Mouse (Mus musculus) limb, embryonic 13.5 days (tissue): ENCODE data around the gene Fis1. TPM values are rescaled to one million over a fixed set of nuclear protein-coding genes. Genes with fewer than 3 reads are reported as not detected.
A peak's percentile ranks its signal among the peaks of the same experiment; 100 is the strongest.

Experiments
- ATAC-seq: fragments of 200-750 bp; cut with Nextera tagmentation; 2 replicates; pipeline ENCODE4 v1.8.0; 2017; ENCODE audit warnings: low read depth, moderate number of reproducible peaks, moderate TSS enrichment; ENCODE audit not compliant: low FRiP score
- H3K27ac ChIP-seq: fragments of 300-500 bp; sonication (generic); 2 replicates; pipeline ENCODE4 v1.5.1; 2015; ENCODE audit warnings: inconsistent platforms, mild to moderate bottlenecking, moderate library complexity
- H3K27me3 ChIP-seq: fragments of 300-500 bp; sonication (generic); 2 replicates; pipeline ENCODE4 v1.6.1; 2015; ENCODE audit warnings: mild to moderate bottlenecking, inconsistent platforms
- H3K36me3 ChIP-seq: fragments of 300-500 bp; sonication (generic); 2 replicates; pipeline ENCODE4 v1.6.1; 2015; ENCODE audit warnings: inconsistent platforms, mild to moderate bottlenecking, moderate library complexity
- H3K4me1 ChIP-seq: fragments of 300-500 bp; sonication (generic); 2 replicates; pipeline ENCODE4 v1.6.1; 2015; ENCODE audit warnings: inconsistent platforms
- H3K4me2 ChIP-seq: fragments of 300-500 bp; sonication (generic); replicated peaks from 2 replicates; pipeline ENCODE4 v1.6.1; 2015; ENCODE audit warnings: inconsistent platforms, mild to moderate bottlenecking, moderate library complexity
- H3K4me3 ChIP-seq: fragments of 300-500 bp; sonication (generic); 2 replicates; pipeline ENCODE4 v1.5.1; 2015; ENCODE audit warnings: moderate library complexity, mild to moderate bottlenecking, inconsistent platforms
- H3K9ac ChIP-seq: fragments of 300-500 bp; sonication (generic); 2 replicates; pipeline ENCODE4 v1.6.1; 2015; ENCODE audit warnings: mild to moderate bottlenecking, inconsistent platforms
- H3K9me3 ChIP-seq: fragments of 300-500 bp; sonication (generic); 2 replicates; pipeline ENCODE4 v1.6.1; 2016; ENCODE audit warnings: inconsistent platforms
- WGBS: fragments of 180-500 bp; shearing (Covaris S2); methylation state at CpG from one replicate; pipeline ENCODE4 v1.1.7; 2015; 5-methylcytosine and 5-hydroxymethylcytosine counted together
- polyA plus RNA-seq: library from polyadenylated mRNA; unstranded; fragments of >200 nt; fragmentation: Nextera tagmentation; extraction: Ambion mirVana; gene quantifications from 2 replicates; pipeline ENCODE4 v1.2.1, GENCODE M21; 2015

The Fis1 gene
- polyA plus RNA-seq = 263 and 274 TPM in 2 replicates

DNA sequence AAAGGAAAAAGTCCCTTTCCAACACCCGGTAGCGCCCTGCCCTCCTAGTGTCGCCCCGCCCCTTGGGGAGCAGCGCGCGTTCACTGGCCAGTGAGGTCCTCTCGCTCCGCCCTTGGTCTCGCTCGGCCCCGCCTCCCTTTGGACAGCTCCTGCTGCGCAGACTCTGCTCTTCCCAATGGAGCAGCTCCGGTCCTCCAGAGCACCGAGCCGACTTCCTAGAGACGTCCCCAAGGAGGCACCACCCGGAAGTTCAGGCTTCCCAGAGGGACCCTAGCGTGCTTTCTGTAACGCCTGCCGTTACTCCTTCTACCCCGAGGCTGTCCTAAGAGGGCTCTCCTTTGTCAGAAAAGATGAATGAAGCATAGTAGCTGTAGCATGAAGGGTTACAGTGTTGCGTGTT lies at the start of gene Fis1:
Gene Fis1, plus strand, starts transcription at position 261 of the 400 bp plus-strand sequence.
- Histone ChIP-seq H3K27me3 (no peaks in the 10 kb centered on the region), H3K9me3 (no peaks in the 10 kb centered on the region), H3K27ac (peak within 1 kb of the TSS; percentile 12), H3K36me3 (peaks cover 10% of the 10 kb centered on the region), H3K4me3 (peak within 1 kb of the TSS; percentile 65), H3K4me1 (peaks cover 14% of the 10 kb centered on the region), H3K9ac (peak within 1 kb of the TSS; percentile 77), H3K4me2 (peak within 1 kb of the TSS; percentile 75)
- under 1% methylated on average over 23 of the region's 23 CpGs for WGBS
- ATAC-seq = peak; percentile 99

GRCm38 (mm10) chr5:136904621-136905020 lies 48.5 kb upstream of the Fis1 start:
- no peak for ATAC-seq
- Histone ChIP-seq H3K27ac (no peak overlapping the region), H3K36me3 (no peaks in the 10 kb centered on the region), H3K4me3 (no peak overlapping the region), H3K27me3 (no peaks in the 10 kb centered on the region), H3K9ac (no peak overlapping the region), H3K4me1 (peaks cover 21% of the 10 kb centered on the region), H3K4me2 (no peak overlapping the region), H3K9me3 (0 out of 2 replicates have a peak, but pooled peaks cover 4% of the 10 kb centered on the region)
- 62% methylated on average over 3 of the region's 3 CpGs for WGBS

DNA sequence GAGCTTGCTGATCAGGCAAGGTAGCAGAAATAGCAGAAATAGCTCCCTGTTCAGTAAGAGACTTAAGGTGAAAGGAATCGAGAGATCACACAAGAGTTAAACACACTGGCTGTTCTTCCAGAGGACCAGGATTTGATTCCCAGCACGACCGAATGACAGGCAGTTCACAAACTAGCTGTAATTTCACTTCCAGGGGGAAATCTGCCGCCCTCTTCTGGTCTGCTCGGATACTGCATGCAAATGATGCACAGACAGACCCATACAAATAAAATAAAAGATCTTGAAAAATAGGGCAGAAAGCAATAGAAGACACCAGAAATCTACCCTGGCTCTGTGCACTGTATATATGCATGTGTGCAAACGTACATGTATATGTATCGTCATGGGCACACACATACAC lies 47.4 kb upstream of the Fis1 start:
- ATAC-seq = no peak
- Histone ChIP-seq H3K9me3 (0 out of 2 replicates have a peak, but pooled peaks cover 4% of the 10 kb centered on the region), H3K36me3 (peaks cover under 1% of the 10 kb centered on the region), H3K27ac (no peak overlapping the region), H3K9ac (no peak overlapping the region), H3K27me3 (no peaks in the 10 kb centered on the region), H3K4me3 (no peak overlapping the region), H3K4me1 (peaks cover 19% of the 10 kb centered on the region), H3K4me2 (no peak overlapping the region)
- WGBS = 51% methylated on average over 7 of the region's 7 CpGs

DNA sequence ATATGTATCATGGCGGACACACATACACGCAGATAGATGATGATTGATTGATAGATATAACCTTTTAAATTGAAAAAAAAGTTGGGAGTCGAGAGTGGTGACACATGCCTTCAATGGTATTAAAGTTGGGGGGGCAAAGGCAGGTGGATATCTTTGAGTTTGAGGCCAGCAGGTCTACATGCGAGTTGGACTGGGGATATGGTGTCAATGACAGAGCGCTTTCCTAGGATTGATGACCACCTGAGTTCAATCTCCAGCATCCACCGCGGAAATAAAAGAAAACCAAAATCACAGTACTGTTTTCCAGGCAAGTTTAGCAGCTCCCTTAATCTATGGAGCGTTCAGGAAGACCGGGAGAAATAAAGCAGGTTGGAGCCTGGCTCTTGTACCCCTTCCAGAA lies 45.5 kb upstream of the Fis1 start:
- 0 out of 2 replicates have a peak overlapping the region, but pooled peaks have one; percentile 35 for H3K9ac ChIP-seq
- H3K4me1 ChIP-seq = peaks cover 15% of the 10 kb centered on the region; the same call in 1 of the 2 replicates
- 0 out of 2 replicates have a peak, but pooled peaks have one; percentile 25 for ATAC-seq
- no peaks in the 10 kb centered on the region for H3K27me3 ChIP-seq
- H3K27ac ChIP-seq = no peak overlapping the region
- H3K36me3 ChIP-seq = peaks cover 20% of the 10 kb centered on the region
- H3K9me3 ChIP-seq = 0 out of 2 replicates have a peak, but pooled peaks cover 4% of the 10 kb centered on the region
- H3K4me3 ChIP-seq = peak overlapping the region; percentile 67
- WGBS = 39% methylated on average over 9 of the region's 9 CpGs
- H3K4me2 ChIP-seq = peak overlapping the region; percentile 77

DNA sequence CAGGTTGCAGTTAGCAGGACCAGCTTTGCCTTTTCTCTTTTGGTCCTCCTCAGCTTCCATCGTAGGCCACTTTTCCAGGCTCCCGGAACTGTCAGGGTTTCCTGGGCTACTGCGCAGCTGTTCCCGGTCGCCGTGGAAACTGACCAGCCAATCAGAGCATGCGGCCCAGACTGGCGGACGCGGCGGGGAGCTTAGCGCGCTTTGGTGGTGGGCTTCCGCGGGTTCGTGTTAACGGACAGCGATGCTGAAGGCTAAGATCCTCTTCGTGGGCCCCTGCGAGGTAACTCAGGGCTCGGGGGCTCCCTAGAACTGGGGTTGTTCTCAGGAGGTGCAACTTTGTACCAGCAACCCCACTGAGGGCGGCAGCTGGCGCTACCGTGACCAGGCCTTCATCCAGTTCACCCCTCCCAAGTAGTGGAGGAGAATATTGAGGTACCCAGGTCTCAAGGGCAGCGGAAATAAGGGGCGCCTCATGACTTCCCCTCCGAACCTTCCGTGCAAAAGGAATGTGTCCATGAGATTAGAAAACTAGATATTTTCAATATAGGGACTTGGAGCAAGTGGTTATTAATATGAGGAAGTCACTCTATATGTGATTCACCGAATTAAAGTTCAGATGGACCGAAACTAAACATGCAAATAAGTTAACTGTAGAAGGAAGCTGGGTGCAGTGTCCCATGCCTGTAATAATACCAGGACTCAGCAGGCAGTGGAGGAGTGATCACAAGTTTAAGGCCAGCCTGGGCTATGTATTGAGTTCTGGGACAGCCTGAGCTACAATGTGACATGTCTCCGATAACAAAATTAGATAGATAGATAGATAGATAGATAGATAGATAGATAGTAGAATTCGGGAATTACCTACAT lies 44.9 kb upstream of the Fis1 start, which contains the start of gene Ift22:
Gene Ift22, plus strand, starts transcription at position 160 of the 867 bp plus-strand sequence.
- 0 out of 2 replicates have a peak, but pooled peaks cover 4% of the 10 kb centered on the region for H3K9me3 ChIP-seq
- no peaks in the 10 kb centered on the region for H3K27me3 ChIP-seq
- H3K27ac ChIP-seq = no peak within 1 kb of the TSS
- peak within 1 kb of the TSS; percentile 74 for H3K9ac ChIP-seq
- ATAC-seq = peak; percentile 96
- peaks cover 27% of the 10 kb centered on the region for H3K36me3 ChIP-seq
- peak within 1 kb of the TSS; percentile 67 for H3K4me3 ChIP-seq
- 10% methylated on average over 32 of the region's 32 CpGs for WGBS
- peaks cover 15% of the 10 kb centered on the region; the same call in 1 of the 2 replicates for H3K4me1 ChIP-seq
- peak within 1 kb of the TSS; percentile 77 for H3K4me2 ChIP-seq

GRCm38 (mm10) chr5:136914183-136914582 lies 38.9 kb upstream of the Fis1 start:
- Histone ChIP-seq H3K9ac (no peak overlapping the region), H3K9me3 (no peaks in the 10 kb centered on the region), H3K4me2 (no peak overlapping the region), H3K27me3 (no peaks in the 10 kb centered on the region), H3K4me1 (0 out of 2 replicates have a peak, but pooled peaks cover 2% of the 10 kb centered on the region), H3K4me3 (no peak overlapping the region), H3K36me3 (peaks cover 35% of the 10 kb centered on the region), H3K27ac (no peak overlapping the region)
- 91% methylated on average over 3 of the region's 3 CpGs for whole genome bisulfite sequencing
- ATAC-seq = no peak

- ATAC-seq = no peak
- Histone ChIP-seq H3K9me3 (no peaks in the 10 kb centered on the region), H3K4me1 (peaks cover 6% of the 10 kb centered on the region), H3K9ac (no peak overlapping the region), H3K4me3 (no peak overlapping the region), H3K36me3 (peaks cover 13% of the 10 kb centered on the region), H3K27me3 (no peaks in the 10 kb centered on the region), H3K27ac (no peak overlapping the region), H3K4me2 (no peak overlapping the region)
- 93% methylated on average over 8 of the region's 8 CpGs for WGBS
Observed at GRCm38 (mm10) chr5:136917613-136918242, 35.3 kb upstream of the Fis1 start.

GRCm38 (mm10) chr5:136918655-136919472 lies 34.2 kb upstream of the Fis1 start:
- H3K4me3 ChIP-seq = peak overlapping the region; percentile 60
- H3K27me3 ChIP-seq = no peaks in the 10 kb centered on the region
- H3K36me3 ChIP-seq = peaks cover 2% of the 10 kb centered on the region; the same call in 1 of the 2 replicates
- peak overlapping the region; percentile 76 for H3K4me2 ChIP-seq
- H3K9ac ChIP-seq = peak overlapping the region; percentile 74
- WGBS = 2% methylated on average over 38 of the region's 38 CpGs
- peak; percentile 89 for ATAC-seq
- H3K27ac ChIP-seq = 0 out of 2 replicates have a peak overlapping the region, but pooled peaks have one; percentile 2
- H3K9me3 ChIP-seq = no peaks in the 10 kb centered on the region
- H3K4me1 ChIP-seq = peaks cover 6% of the 10 kb centered on the region

GRCm38 (mm10) chr5:136919546-136920301 lies 33.4 kb upstream of the Fis1 start:
- Histone ChIP-seq H3K4me1 (peaks cover 6% of the 10 kb centered on the region), H3K4me2 (peak overlapping the region; percentile 76), H3K27me3 (no peaks in the 10 kb centered on the region), H3K9ac (peak overlapping the region; percentile 74), H3K27ac (no peak overlapping the region), H3K36me3 (no peaks in the 10 kb centered on the region), H3K9me3 (no peaks in the 10 kb centered on the region), H3K4me3 (peak overlapping the region; percentile 60)
- ATAC-seq = no peak
- 21% methylated on average over 18 of the region's 18 CpGs for WGBS

DNA sequence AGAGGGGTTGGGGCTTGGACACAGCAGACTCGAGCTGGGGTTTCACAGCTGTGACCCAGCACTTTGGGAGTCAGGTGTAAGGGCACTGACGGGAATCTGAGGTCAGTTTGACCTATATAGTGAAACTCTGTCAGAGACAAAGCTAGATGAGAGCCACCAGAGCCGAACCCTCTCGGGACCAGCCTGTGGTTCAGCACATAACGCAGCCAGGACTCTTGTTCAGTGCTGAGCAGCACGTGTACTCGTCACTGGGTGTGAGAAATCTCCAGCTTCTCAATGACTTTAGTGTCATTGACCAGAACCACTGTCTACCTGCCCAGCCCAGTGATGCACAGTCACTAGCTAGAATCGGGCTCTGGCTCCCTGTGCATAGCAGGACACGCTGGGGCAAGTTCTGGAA lies 30.2 kb upstream of the Fis1 start:
- no peak for ATAC-seq
- Histone ChIP-seq H3K4me3 (no peak overlapping the region), H3K9ac (no peak overlapping the region), H3K36me3 (peaks cover 15% of the 10 kb centered on the region), H3K27ac (no peak overlapping the region), H3K27me3 (no peaks in the 10 kb centered on the region), H3K4me1 (peaks cover 6% of the 10 kb centered on the region), H3K9me3 (no peaks in the 10 kb centered on the region), H3K4me2 (no peak overlapping the region)
- 87% methylated on average over 9 of the region's 9 CpGs for WGBS
